Mouse (Mus musculus) midbrain, embryonic 11.5 days (tissue): ENCODE results near the gene Natd1. TPM values are rescaled to one million over a fixed set of nuclear protein-coding genes. Genes with fewer than 3 reads are reported as not detected.
A peak's percentile ranks its signal among the peaks of the same experiment; 100 is the strongest.

Source experiments
- ATAC-seq: fragments of 200-750 bp; cut with Nextera tagmentation; 2 replicates; pipeline ENCODE4 v1.8.0; 2017; ENCODE audit warnings: moderate TSS enrichment, moderate library complexity; ENCODE audit not compliant: low FRiP score
- DNase-seq: peaks from one replicate; pipeline ENCODE4 v3.0.0; 2015; ENCODE audit warnings: low spot score; ENCODE audit errors: missing footprints
- H3K27ac ChIP-seq: fragments of 300-500 bp; sonication (generic); 2 replicates; pipeline ENCODE4 v1.5.1; 2014; ENCODE audit warnings: low read depth, low read length
- H3K27me3 ChIP-seq: fragments of 300-500 bp; sonication (generic); 2 replicates; pipeline ENCODE4 v1.6.1; 2014; ENCODE audit warnings: mild to moderate bottlenecking, low read length, moderate library complexity, mixed read lengths; ENCODE audit not compliant: control insufficient read depth, insufficient read depth
- H3K36me3 ChIP-seq: fragments of 300-500 bp; sonication (generic); 2 replicates; pipeline ENCODE4 v1.6.1; 2014; ENCODE audit warnings: mild to moderate bottlenecking, low read length, moderate library complexity, mixed read lengths; ENCODE audit not compliant: control insufficient read depth, insufficient read depth
- H3K4me1 ChIP-seq: fragments of 300-500 bp; sonication (generic); 2 replicates; pipeline ENCODE4 v1.6.1; 2014; ENCODE audit warnings: low read length; ENCODE audit not compliant: control insufficient read depth, insufficient read depth
- H3K4me2 ChIP-seq: fragments of 300-500 bp; sonication (generic); 2 replicates; pipeline ENCODE4 v1.6.1; 2014; ENCODE audit warnings: mild to moderate bottlenecking, moderate library complexity
- H3K4me3 ChIP-seq: fragments of 300-500 bp; sonication (generic); 2 replicates; pipeline ENCODE4 v1.5.1; 2014; ENCODE audit warnings: low read depth, low read length
- H3K9ac ChIP-seq: fragments of 300-500 bp; sonication (generic); 2 replicates; pipeline ENCODE4 v1.6.1; 2014; ENCODE audit warnings: low read length
- H3K9me3 ChIP-seq: fragments of 300-500 bp; sonication (generic); 2 replicates; pipeline ENCODE4 v1.6.1; 2016; ENCODE audit warnings: low read length; ENCODE audit not compliant: control insufficient read depth
- WGBS: fragments of 180-500 bp; shearing (Covaris S2); extraction: QIAGEN DNeasy Blood & Tissue Kit; methylation state at CpG from one replicate; pipeline ENCODE4 v1.1.7; 2014; 5-methylcytosine and 5-hydroxymethylcytosine counted together
- polyA plus RNA-seq: library from polyadenylated mRNA; unstranded; fragments of >200 nt; fragmentation: Nextera tagmentation; extraction: Ambion mirVana; gene quantifications from 2 replicates; pipeline ENCODE4 v1.2.1, GENCODE M21; 2014

Gene Natd1
- polyA plus RNA-seq, 1 experiment from 2014 or later: 24.3 TPM

DNA sequence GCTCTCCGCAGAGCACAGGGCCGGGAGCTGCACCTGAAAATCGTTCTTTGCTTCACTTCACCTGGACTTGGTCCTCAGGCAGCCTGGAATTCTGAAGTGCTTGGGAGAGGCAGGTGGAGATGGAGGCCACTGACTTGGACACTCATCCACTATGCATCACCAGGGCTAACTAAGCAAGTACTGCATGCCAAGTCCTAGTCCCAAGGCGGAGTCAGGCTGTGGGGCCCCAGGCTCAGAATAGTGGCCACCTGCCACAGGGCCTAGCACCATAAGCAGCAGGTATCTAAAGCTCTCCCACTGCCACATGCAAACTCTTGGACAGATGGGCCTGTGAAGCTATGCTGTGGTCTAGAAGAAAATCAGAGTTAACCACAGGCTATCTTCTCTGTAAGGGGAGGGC lies 8.1 kb downstream of the Natd1 start:
- no peak for DNase-seq
- Histone ChIP-seq H3K4me1 (no peaks in the 10 kb centered on the region), H3K36me3 (peaks cover 4% of the 10 kb centered on the region; the same call in 1 of the 2 replicates), H3K4me2 (no peak overlapping the region), H3K9ac (no peak overlapping the region), H3K27ac (no peak overlapping the region), H3K9me3 (no peaks in the 10 kb centered on the region), H3K27me3 (no peaks in the 10 kb centered on the region), H3K4me3 (no peak overlapping the region)
- 90% methylated on average over 4 of the region's 4 CpGs for WGBS
- no peak for ATAC-seq

DNA sequence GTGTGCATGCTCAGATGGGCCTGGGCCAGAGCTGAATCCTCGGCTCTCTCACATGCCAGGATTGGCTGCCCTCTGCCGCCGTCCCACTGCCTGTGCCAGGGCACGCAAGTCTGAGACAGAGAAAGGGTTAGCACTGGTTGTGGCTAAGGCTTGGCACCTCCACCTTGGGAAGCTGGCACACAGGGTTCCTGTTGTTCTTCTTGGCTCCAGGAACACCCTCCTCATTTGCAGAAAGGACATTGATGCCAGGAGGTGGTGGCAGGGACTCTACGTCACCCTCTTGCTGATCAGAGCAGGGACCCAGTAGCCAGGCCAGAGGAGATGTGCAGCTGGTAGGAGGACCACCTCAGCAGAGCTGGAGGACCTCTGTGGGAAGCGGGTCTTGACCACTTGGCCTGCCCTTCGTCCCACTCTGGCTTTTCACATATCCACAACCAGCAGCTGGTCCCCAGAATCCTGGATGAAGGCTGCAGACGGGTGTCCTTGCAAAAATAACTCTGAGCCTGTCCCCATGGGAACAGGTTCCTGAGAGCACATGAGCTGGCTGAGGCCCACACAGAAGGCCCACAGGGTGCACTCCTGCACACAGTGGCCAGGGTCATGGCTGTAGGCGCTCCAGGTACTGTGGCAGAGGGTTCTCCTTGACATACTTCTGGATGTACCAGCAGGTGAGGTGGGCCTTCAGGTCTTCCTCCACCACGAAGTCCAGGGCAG lies 9.0 kb downstream of the Natd1 start:
- Histone ChIP-seq H3K27ac (no peak overlapping the region), H3K4me1 (no peaks in the 10 kb centered on the region), H3K9me3 (no peaks in the 10 kb centered on the region), H3K4me3 (no peak overlapping the region), H3K27me3 (no peaks in the 10 kb centered on the region), H3K36me3 (peaks cover 4% of the 10 kb centered on the region; the same call in 1 of the 2 replicates), H3K4me2 (no peak overlapping the region), H3K9ac (no peak overlapping the region)
- 87% methylated on average over 10 of the region's 10 CpGs for WGBS
- DNase-seq (no peak), ATAC-seq (no peak)

DNA sequence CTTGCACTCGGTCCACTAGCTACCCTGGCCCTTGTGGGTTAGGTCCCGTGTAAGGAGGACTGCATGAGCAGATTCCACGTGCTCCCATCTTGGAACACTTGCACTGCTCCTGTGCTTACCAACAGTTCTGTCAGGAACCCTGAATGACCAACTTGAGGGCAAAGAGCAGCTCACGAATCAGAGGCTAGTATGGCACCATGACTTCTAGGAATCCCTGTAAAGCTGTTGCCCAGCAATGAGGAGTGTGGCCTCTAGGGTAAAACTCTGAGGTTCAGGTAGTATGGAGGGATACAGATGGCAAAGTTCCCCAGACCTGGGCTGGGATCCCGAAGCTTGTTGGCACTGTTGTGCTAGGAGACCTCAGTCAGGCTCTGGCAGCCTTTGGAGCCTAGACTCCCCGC lies 10.9 kb downstream of the Natd1 start:
- no peaks in the 10 kb centered on the region for H3K27me3 ChIP-seq
- no peak overlapping the region for H3K4me3 ChIP-seq
- H3K36me3 ChIP-seq: peaks cover 4% of the 10 kb centered on the region; the same call in 1 of the 2 replicates
- ATAC-seq (no peak), DNase-seq (no peak)
- H3K4me1 ChIP-seq: no peaks in the 10 kb centered on the region
- H3K9ac ChIP-seq: no peak overlapping the region
- H3K4me2 ChIP-seq: no peak overlapping the region
- H3K27ac ChIP-seq: no peak overlapping the region
- 87% methylated on average over 6 of the region's 6 CpGs for WGBS
- H3K9me3 ChIP-seq: no peaks in the 10 kb centered on the region

DNA sequence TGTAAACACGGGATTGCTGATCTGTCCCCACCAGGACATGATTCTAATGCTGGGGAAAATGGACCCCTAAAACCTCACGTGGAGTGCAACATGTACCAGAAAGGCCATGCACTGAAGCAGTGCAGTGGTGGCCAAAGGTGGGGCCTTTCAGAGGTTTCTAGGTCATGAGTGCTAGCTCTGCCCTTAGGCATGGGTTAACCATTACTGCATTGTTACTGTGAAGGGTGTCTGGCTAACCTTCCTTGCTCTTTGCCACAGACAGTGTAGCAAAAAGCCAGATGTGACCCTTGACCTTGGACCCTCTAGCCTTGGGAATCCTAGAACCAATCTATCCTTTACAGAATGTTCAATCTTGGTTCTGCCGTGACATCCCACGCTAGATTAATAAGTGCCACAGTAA lies 12.1 kb downstream of the Natd1 start:
- no peak for ATAC-seq
- Histone ChIP-seq H3K36me3 (peaks cover 4% of the 10 kb centered on the region; the same call in 1 of the 2 replicates), H3K4me1 (no peaks in the 10 kb centered on the region), H3K27ac (no peak overlapping the region), H3K27me3 (no peaks in the 10 kb centered on the region), H3K4me2 (no peak overlapping the region), H3K4me3 (no peak overlapping the region), H3K9me3 (no peaks in the 10 kb centered on the region), H3K9ac (no peak overlapping the region)
- DNase-seq: no peak
- WGBS: 83% methylated on average over 4 of the region's 4 CpGs

DNA sequence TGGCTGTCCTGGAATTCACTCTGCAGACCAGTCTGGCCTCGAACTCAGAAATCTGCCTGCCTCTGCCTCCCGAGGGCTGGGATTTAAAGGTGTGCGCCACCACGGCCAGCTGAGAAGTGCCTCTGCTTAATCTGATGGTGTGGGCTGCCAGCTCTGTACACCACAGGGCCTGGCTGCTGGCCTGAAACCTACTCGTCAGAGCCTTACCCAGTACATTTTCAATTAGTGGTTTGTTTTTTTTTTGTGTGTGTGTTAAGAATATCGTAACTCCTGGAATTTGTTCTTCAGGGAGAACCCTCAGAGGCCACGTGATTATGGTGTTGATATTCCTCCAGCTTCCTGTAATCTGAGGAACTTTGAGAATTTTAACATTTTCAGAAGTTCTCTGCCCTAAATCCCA lies 12.5 kb downstream of the Natd1 start:
- no peak for DNase-seq
- H3K9ac ChIP-seq: no peak overlapping the region
- ATAC-seq: no peak
- no peaks in the 10 kb centered on the region for H3K4me1 ChIP-seq
- WGBS: 78% methylated on average over 7 of the region's 7 CpGs
- H3K4me3 ChIP-seq: no peak overlapping the region
- no peak overlapping the region for H3K4me2 ChIP-seq
- no peaks in the 10 kb centered on the region for H3K27me3 ChIP-seq
- H3K9me3 ChIP-seq: no peaks in the 10 kb centered on the region
- peaks cover 4% of the 10 kb centered on the region; the same call in 1 of the 2 replicates for H3K36me3 ChIP-seq
- H3K27ac ChIP-seq: no peak overlapping the region

DNA sequence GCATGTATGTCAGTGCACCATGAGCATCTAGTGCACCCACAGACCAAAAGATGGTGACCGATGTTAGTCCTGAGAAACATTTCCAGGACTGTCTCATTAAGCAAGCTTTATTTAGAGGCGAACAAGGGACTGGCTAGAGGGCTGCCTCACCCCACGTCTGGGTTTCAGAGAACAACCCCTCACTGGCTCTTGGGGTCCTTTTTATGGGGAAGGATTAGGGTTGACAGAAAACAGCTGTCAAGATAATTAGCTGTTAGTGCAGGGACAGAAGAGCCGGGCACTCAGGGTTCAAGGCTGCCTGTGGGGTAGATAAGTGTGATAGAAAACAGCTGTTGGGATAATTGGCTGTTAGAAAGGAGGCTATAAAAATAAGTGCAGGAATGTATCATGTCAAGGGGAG lies 18.6 kb downstream of the Natd1 start:
- H3K27me3 ChIP-seq: no peaks in the 10 kb centered on the region
- H3K36me3 ChIP-seq: no peaks in the 10 kb centered on the region
- no peak overlapping the region for H3K4me3 ChIP-seq
- H3K9me3 ChIP-seq: no peaks in the 10 kb centered on the region
- DNase-seq (peak; percentile 68), ATAC-seq (no peak)
- no peak overlapping the region for H3K27ac ChIP-seq
- H3K4me2 ChIP-seq: no peak overlapping the region
- H3K9ac ChIP-seq: no peak overlapping the region
- no peaks in the 10 kb centered on the region for H3K4me1 ChIP-seq
- WGBS: 45% methylated on average over 4 of the region's 4 CpGs

DNA sequence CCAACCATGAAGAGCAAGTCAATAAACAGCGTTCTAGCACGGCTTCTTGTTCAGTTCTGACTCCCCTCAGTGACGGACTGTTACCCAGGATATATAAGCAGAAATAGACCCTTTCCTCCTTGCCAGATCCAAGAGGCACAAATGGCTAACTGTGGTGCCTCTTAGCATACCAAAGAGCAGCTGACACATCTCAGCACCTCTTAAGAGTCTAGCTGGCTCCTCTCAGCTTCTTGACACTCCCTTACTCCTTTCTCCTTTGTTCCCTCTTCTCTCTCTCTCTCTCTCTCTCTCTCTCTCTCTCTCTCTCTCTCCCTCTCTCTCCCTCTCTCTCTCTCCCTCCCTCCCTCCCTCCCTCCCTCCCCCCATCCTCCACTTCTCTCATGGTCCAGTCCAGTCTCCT lies 23.8 kb downstream of the Natd1 start:
- Histone ChIP-seq H3K4me1 (no peaks in the 10 kb centered on the region), H3K27ac (no peak overlapping the region), H3K9me3 (no peaks in the 10 kb centered on the region), H3K36me3 (no peaks in the 10 kb centered on the region), H3K4me2 (no peak overlapping the region), H3K4me3 (no peak overlapping the region), H3K27me3 (no peaks in the 10 kb centered on the region), H3K9ac (no peak overlapping the region)
- no peak for ATAC-seq
- peak; percentile 35 for DNase-seq
- 70% methylated on average over 3 of the region's 3 CpGs for WGBS

DNA sequence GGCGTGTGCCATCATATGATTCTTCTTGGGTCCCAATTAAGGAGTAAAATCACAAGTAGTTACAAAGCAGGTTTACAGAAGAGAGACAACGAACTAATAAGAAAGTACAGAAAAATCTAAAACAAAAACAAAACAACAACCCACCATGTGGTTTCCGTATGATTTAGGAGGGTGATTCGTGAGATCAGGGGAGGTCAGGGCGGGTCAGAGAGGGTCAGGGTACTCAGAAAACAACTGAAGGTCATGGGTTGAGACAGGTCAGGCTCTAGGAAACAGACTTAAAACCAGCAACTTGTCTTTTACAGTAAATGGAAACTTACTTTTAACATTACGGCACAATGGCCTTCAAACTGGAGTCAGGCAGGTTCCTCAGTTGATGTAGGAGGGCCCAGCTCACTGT lies 24.3 kb downstream of the Natd1 start:
- whole genome bisulfite sequencing: 73% methylated on average over 6 of the region's 6 CpGs
- no peak overlapping the region for H3K27ac ChIP-seq
- H3K4me2 ChIP-seq: no peak overlapping the region
- ATAC-seq (no peak), DNase-seq (no peak)
- no peak overlapping the region for H3K9ac ChIP-seq
- H3K4me1 ChIP-seq: no peaks in the 10 kb centered on the region
- no peaks in the 10 kb centered on the region for H3K27me3 ChIP-seq
- H3K36me3 ChIP-seq: no peaks in the 10 kb centered on the region
- no peaks in the 10 kb centered on the region for H3K9me3 ChIP-seq
- no peak overlapping the region for H3K4me3 ChIP-seq

DNA sequence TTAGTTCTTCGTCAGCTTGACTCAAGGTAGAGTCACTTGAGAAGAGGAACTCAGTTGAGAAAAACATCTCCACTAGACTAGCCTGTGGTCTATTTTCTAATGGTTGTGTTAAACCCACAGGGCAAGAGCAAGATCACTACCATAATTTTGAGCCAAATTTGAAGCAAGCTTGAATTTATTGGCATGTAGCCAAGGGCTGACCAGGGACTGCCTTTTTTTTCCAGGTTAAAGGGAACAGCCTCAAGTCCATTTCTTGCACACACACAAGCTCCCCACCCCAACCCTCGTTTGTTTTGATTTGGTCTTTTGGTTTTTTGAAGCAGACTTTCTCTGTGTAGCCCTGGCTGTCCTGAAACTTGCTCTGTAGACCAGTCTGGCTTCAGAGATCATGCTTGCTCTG lies 24.7 kb downstream of the Natd1 start:
- Histone ChIP-seq H3K9me3 (no peaks in the 10 kb centered on the region), H3K27me3 (no peaks in the 10 kb centered on the region), H3K36me3 (no peaks in the 10 kb centered on the region), H3K4me2 (no peak overlapping the region), H3K4me3 (no peak overlapping the region), H3K9ac (no peak overlapping the region), H3K27ac (no peak overlapping the region), H3K4me1 (no peaks in the 10 kb centered on the region)
- peak; percentile 66 for DNase-seq
- ATAC-seq: no peak
- 72% methylated on average over 2 of the region's 2 CpGs for WGBS
